13 mouse cellular contexts compared by ENCODE assay signal in genomic region chr11:62909720-62910306, GRCm38 (mm10). TPM values are rescaled to one million over a fixed set of nuclear protein-coding genes. Genes with fewer than 3 reads are reported as not detected.
DNase-seq lines count a peak whose midpoint lies in the region; TF ChIP-seq lines count a peak whose summit lies in the region.
"Had no signal": no experiment of that assay in that cellular context is flagged by ENCODE, and none has a peak within 500 bp of the region (broad histone marks: within the 10 kb centered on the region; RNA-seq: fewer than 3 reads in every experiment).

No protein-coding gene starts in this region.

- H3K36me3 ChIP-seq in splenic B cell, adult 2 months (ENCODE audit: control insufficient read depth, insufficient read depth, low read length, poor library complexity, severe bottlenecking): no peaks in the 10 kb centered on the region

- no peak overlapping the region for H3K27ac ChIP-seq in left cerebral cortex, adult 2 months
- H3K27ac ChIP-seq: hindbrain, embryonic 14.5 days had no signal

- TF ChIP-seq CTCF in left cerebral cortex, adult 2 months (IDR thresholded peaks at IDR 0.05): peak; percentile 11

- no peak overlapping the region for H3K4me3 ChIP-seq in left cerebral cortex, adult 2 months

- intact Hi-C loops in left cerebral cortex, adult 2 months (cut with DNase I): no loop called here
- intact Hi-C loops in left cerebral cortex, postnatal 14 days (cut with DNase I): no loop called here

- H3K27me3 ChIP-seq in splenic B cell, adult 2 months (ENCODE audit: control insufficient read depth, insufficient read depth, low read length, poor library complexity, severe bottlenecking): no peaks in the 10 kb centered on the region

- no peak for DNase-seq in left cerebral cortex, adult 2 months (ENCODE audit: extremely low spot score in 1 of 2, low spot score in 2 of 2)
- DNase-seq in left cerebral cortex, postnatal 14 days (ENCODE audit: low spot score in 2 of 2): no peak
- DNase-seq in CD4-positive helper T cell, adult 2 months (ENCODE audit: low read depth, low spot score): peak; percentile 19
- peak; percentile 8 for DNase-seq in T-cell, adult 2 months (ENCODE audit: low spot score)
- DNase-seq in splenic B cell, adult 2 months (ENCODE audit: low read depth, low spot score): peak; percentile 47
- no peak for DNase-seq in neural tube, embryonic 10.5 days (ENCODE audit: extremely low spot score, low spot score)
- no peak for DNase-seq in testis, postnatal 10 days (ENCODE audit: low spot score)
- DNase-seq: embryo, embryonic 11 days; kidney, postnatal 36 days; lung, postnatal 10 days had no signal

RNA-seq across cellular contexts. Expression of gene Tvp23b, which starts 30.6 kb away (rescaled TPM):
- 10 to 100 TPM; 29.2 to 31.4 TPM for total RNA-seq in left cerebral cortex, adult 2 months (2021)
- total RNA-seq in left cerebral cortex, postnatal 14 days (2021): 10 to 100 TPM; 23.8 to 23.9 TPM

RNA-seq across cellular contexts. Expression of gene Cdrt4, which starts 41.2 kb away (rescaled TPM):
- total RNA-seq in left cerebral cortex, adult 2 months (2021): not detected
- total RNA-seq in left cerebral cortex, postnatal 14 days (2021): not detected
- total RNA-seq: heart, adult 8-10 months; left cerebral cortex, postnatal 10 days had no signal

Comparison
In these comparisons a context has a peak if more than half of its experiments do, and no peak if none do; other contexts are left out.
1. DNase-seq: peak in CD4-positive helper T cell, adult 2 months (single experiment), T-cell, adult 2 months (single experiment) and splenic B cell, adult 2 months (single experiment); none in left cerebral cortex, adult 2 months (0 of 2), left cerebral cortex, postnatal 14 days (0 of 2), neural tube, embryonic 10.5 days (single experiment) and testis, postnatal 10 days (single experiment).